Mouse (Mus musculus) WW6 (cell line): ENCODE measurements around the gene Fbln5.

Source experiments
- DNase-seq: peaks from one replicate; pipeline ENCODE4 v3.0.0-alpha.2; 2013; ENCODE audit warnings: low read depth, low spot score

The Fbln5 gene

GRCm38 (mm10) chr12:101818608-101819370, at the start of gene Fbln5:
Gene Fbln5 (minus strand): TSS chr12:101819055.
- DNase-seq, result peak; percentile 7

- DNase-seq, result no peak
Measured at GRCm38 (mm10) chr12:101862286-101862964, 43.6 kb upstream of the Fbln5 start.

GRCm38 (mm10) chr12:101860256-101860655, 41.4 kb upstream of the Fbln5 start:
- DNase-seq, result no peak

- DNase-seq, result no peak
Measured at GRCm38 (mm10) chr12:101858011-101858410, 39.2 kb upstream of the Fbln5 start.

GRCm38 (mm10) chr12:101854336-101854735, 35.5 kb upstream of the Fbln5 start:
- no peak for DNase-seq

- DNase-seq, result no peak
Measured at GRCm38 (mm10) chr12:101851846-101852564, 33.1 kb upstream of the Fbln5 start.

GRCm38 (mm10) chr12:101851314-101851713, 32.5 kb upstream of the Fbln5 start:
- DNase-seq, result no peak

GRCm38 (mm10) chr12:101836546-101837274, 17.9 kb upstream of the Fbln5 start:
- no peak for DNase-seq

- no peak for DNase-seq
Measured at GRCm38 (mm10) chr12:101834715-101835114, 15.9 kb upstream of the Fbln5 start.

- DNase-seq, result no peak
Measured at GRCm38 (mm10) chr12:101833776-101834175, 14.9 kb upstream of the Fbln5 start.

GRCm38 (mm10) chr12:101833115-101833506, 14.3 kb upstream of the Fbln5 start:
- DNase-seq, result no peak

- no peak for DNase-seq
Measured at GRCm38 (mm10) chr12:101832179-101833114, 13.6 kb upstream of the Fbln5 start.

GRCm38 (mm10) chr12:101831221-101831620, 12.4 kb upstream of the Fbln5 start:
- no peak for DNase-seq

- no peak for DNase-seq
Measured at GRCm38 (mm10) chr12:101823161-101823560, 4.3 kb upstream of the Fbln5 start.

GRCm38 (mm10) chr12:101821596-101821995, 2.7 kb upstream of the Fbln5 start:
- no peak for DNase-seq

- DNase-seq, result no peak
Measured at GRCm38 (mm10) chr12:101819570-101819969, 715 bp upstream of the Fbln5 start.

GRCm38 (mm10) chr12:101818246-101818607, 628 bp downstream of the Fbln5 start:
- DNase-seq, result no peak

GRCm38 (mm10) chr12:101816810-101817209, 2.0 kb downstream of the Fbln5 start:
- DNase-seq, result peak; percentile 45

GRCm38 (mm10) chr12:101815796-101816195, 3.1 kb downstream of the Fbln5 start:
- DNase-seq, result no peak

- DNase-seq, result no peak
Measured at GRCm38 (mm10) chr12:101814423-101814822, 4.4 kb downstream of the Fbln5 start.

GRCm38 (mm10) chr12:101811181-101811580, 7.7 kb downstream of the Fbln5 start:
- peak; percentile 18 for DNase-seq
